Mouse (Mus musculus) heart, embryonic 16.5 days (tissue): ENCODE measurements around the gene Itih5. TPM values are rescaled to one million over a fixed set of nuclear protein-coding genes. Genes with fewer than 3 reads are reported as not detected.

Experiments used
- ATAC-seq: fragments of 200-750 bp; cut with Nextera tagmentation; replicated peaks from 2 replicates; pipeline ENCODE4 v1.8.0; 2017; ENCODE audit warnings: moderate number of reproducible peaks; ENCODE audit not compliant: insufficient read depth, low FRiP score; ENCODE audit errors: extremely low read depth
- H3K27ac ChIP-seq: fragments of 300-500 bp; sonication (generic); 2 replicates; pipeline ENCODE4 v1.5.1; 2014; ENCODE audit warnings: mild to moderate bottlenecking, low read length, control low read depth, moderate library complexity
- H3K27me3 ChIP-seq: fragments of 300-500 bp; sonication (generic); 2 replicates; pipeline ENCODE4 v1.6.1; 2014; ENCODE audit warnings: low read length, mixed read lengths; ENCODE audit not compliant: control insufficient read depth, insufficient read depth
- H3K36me3 ChIP-seq: fragments of 300-500 bp; sonication (generic); 2 replicates; pipeline ENCODE4 v1.6.1; 2014; ENCODE audit not compliant: control insufficient read depth, insufficient read depth
- H3K4me1 ChIP-seq: fragments of 300-500 bp; sonication (generic); 2 replicates; pipeline ENCODE4 v1.6.1; 2014; ENCODE audit warnings: low read length, mixed read lengths; ENCODE audit not compliant: control insufficient read depth, insufficient read depth
- H3K4me2 ChIP-seq: fragments of 300-500 bp; sonication (generic); 2 replicates; pipeline ENCODE4 v1.6.1; 2014; ENCODE audit warnings: low read depth, mild to moderate bottlenecking, control low read depth, low read length
- H3K4me3 ChIP-seq: fragments of 300-500 bp; sonication (generic); 2 replicates; pipeline ENCODE4 v1.5.1; 2014; ENCODE audit warnings: mild to moderate bottlenecking, control low read depth, low read length
- H3K9ac ChIP-seq: fragments of 300-500 bp; sonication (generic); 2 replicates; pipeline ENCODE4 v1.6.1; 2014; ENCODE audit warnings: low read length, control low read depth
- H3K9me3 ChIP-seq: fragments of 300-500 bp; sonication (generic); replicated peaks from 2 replicates; pipeline ENCODE4 v1.6.1; 2016; ENCODE audit warnings: low read length; ENCODE audit not compliant: control insufficient read depth
- WGBS: fragments of 180-500 bp; shearing (Covaris S2); extraction: QIAGEN DNeasy Blood & Tissue Kit; methylation state at CpG from one replicate; pipeline ENCODE4 v1.1.7; 2014; 5-methylcytosine and 5-hydroxymethylcytosine counted together
- polyA plus RNA-seq: library from polyadenylated mRNA; unstranded; fragments of >200 nt; fragmentation: Nextera tagmentation; extraction: Ambion mirVana; gene quantifications from 2 replicates; pipeline ENCODE4 v1.2.1, GENCODE M21; 2015

The Itih5 gene
- polyA plus RNA-seq, 1 experiment from 2014 or later: 10.3 TPM

DNA sequence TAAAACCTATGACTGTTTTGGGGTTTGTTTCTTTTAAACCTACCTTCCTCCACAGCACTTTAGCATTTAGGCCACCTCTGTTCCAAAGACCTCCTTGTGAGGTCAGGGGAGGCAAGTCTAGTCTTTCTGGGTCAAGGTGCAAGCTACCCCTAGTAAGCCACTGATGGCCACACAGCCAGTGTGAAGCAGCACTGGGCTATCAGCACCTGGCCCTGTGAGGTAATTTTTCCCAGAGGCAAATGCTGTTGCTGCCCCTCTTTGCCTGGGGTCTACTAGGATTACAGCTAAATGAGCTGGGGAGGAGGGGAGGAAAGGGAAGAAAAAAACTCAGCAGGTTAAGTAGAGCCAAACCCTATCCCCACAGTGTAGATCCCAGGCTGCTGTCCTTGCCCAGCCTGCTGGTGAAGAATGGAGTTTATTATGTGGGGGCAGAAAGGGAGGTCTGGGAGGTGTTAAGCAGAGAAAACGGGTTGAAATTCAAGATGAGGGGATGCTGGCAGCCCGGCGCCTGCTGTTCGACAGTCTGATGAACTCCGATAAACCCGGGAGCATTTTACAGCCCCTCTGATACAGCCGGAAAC is 110.6 kb downstream of the Itih5 start:
- H3K4me3 ChIP-seq: no peak overlapping the region

DNA sequence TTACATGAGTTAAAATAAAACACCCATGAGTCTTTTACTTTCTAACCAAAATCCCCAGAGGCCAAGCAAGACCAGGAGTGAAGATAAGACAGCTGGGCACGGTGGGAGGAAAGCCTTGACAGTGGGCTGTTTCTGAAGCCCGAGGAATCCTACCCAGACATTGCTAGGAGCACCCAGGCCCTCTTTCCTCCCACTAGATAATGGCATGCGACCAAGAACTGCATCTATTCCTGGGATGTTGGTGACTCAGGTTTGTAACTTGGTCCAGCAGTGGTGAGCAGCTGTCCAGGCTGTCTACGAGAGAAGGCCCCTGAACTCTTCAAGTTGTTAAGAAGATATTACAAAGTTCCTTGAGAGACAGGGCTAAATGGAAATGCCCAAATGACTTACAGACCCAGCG is 112.5 kb downstream of the Itih5 start:
- ATAC-seq: no peak
- Histone ChIP-seq H3K9ac (no peak overlapping the region), H3K9me3 (no peaks in the 10 kb centered on the region), H3K27me3 (no peaks in the 10 kb centered on the region), H3K36me3 (no peaks in the 10 kb centered on the region), H3K27ac (no peak overlapping the region), H3K4me3 (no peak overlapping the region), H3K4me2 (no peak overlapping the region), H3K4me1 (no peaks in the 10 kb centered on the region)
- WGBS: 50% methylated on average over 5 of the region's 5 CpGs

More for the DNA sequence above, 110.6 kb downstream of the Itih5 start:
- Histone ChIP-seq H3K4me1 (no peaks in the 10 kb centered on the region), H3K27ac (no peak overlapping the region), H3K27me3 (no peaks in the 10 kb centered on the region), H3K9me3 (no peaks in the 10 kb centered on the region), H3K36me3 (no peaks in the 10 kb centered on the region), H3K4me2 (no peak overlapping the region), H3K9ac (no peak overlapping the region)
- WGBS: 52% methylated on average over 7 of the region's 7 CpGs
- no peak for ATAC-seq

GRCm38 (mm10) chr2:10272604-10273115 is 119.3 kb downstream of the Itih5 start:
- 70% methylated on average over 9 of the region's 9 CpGs for WGBS

GRCm38 (mm10) chr2:10273541-10274050 is 120.2 kb downstream of the Itih5 start:
- no peak overlapping the region for H3K27ac ChIP-seq
- no peaks in the 10 kb centered on the region for H3K9me3 ChIP-seq
- H3K4me1 ChIP-seq: no peaks in the 10 kb centered on the region
- H3K27me3 ChIP-seq: no peaks in the 10 kb centered on the region
- 68% methylated on average over 3 of the region's 3 CpGs for WGBS
- no peak for ATAC-seq
- no peaks in the 10 kb centered on the region for H3K36me3 ChIP-seq
- no peak overlapping the region for H3K9ac ChIP-seq
- no peak overlapping the region for H3K4me3 ChIP-seq
- no peak overlapping the region for H3K4me2 ChIP-seq

More at GRCm38 (mm10) chr2:10272604-10273115, 119.3 kb downstream of the Itih5 start:
- no peak overlapping the region for H3K4me2 ChIP-seq
- no peaks in the 10 kb centered on the region for H3K9me3 ChIP-seq
- H3K27ac ChIP-seq: no peak overlapping the region
- ATAC-seq: no peak
- H3K36me3 ChIP-seq: no peaks in the 10 kb centered on the region
- no peak overlapping the region for H3K9ac ChIP-seq
- H3K4me3 ChIP-seq: no peak overlapping the region
- H3K27me3 ChIP-seq: no peaks in the 10 kb centered on the region
- H3K4me1 ChIP-seq: no peaks in the 10 kb centered on the region

DNA sequence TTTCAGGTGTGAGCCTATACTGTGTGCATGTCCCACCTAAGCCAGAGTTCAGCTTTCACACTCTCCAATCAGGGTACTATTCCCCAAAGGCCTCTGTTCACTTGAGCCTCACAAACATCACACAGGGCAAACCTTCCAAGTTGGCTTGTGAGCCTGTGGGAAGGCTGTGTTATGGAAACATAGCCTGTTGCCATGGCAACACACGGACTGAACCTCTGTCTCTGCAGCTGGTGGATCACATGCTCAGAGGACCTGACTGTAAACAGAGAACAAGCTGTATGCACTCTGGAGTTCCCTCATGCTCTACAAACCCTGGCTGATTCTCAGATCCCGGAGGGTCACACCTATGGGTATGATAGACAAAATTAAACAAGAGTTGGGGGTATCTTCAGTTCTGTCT is 122.8 kb downstream of the Itih5 start:
- no peak overlapping the region for H3K4me2 ChIP-seq
- no peaks in the 10 kb centered on the region for H3K9me3 ChIP-seq
- 39% methylated on average over 2 of the region's 2 CpGs for WGBS
- ATAC-seq: peak; percentile 77; the same call in 1 of the 2 replicates
- no peak overlapping the region for H3K9ac ChIP-seq
- no peak overlapping the region for H3K4me3 ChIP-seq
- H3K27ac ChIP-seq: no peak overlapping the region
- no peaks in the 10 kb centered on the region for H3K27me3 ChIP-seq
- no peaks in the 10 kb centered on the region for H3K36me3 ChIP-seq
- no peaks in the 10 kb centered on the region for H3K4me1 ChIP-seq

- H3K36me3 ChIP-seq: no peaks in the 10 kb centered on the region
- no peak for ATAC-seq
- no peaks in the 10 kb centered on the region for H3K4me1 ChIP-seq
- no peak overlapping the region for H3K4me3 ChIP-seq
- H3K9ac ChIP-seq: no peak overlapping the region
- no peak overlapping the region for H3K27ac ChIP-seq
- H3K27me3 ChIP-seq: no peaks in the 10 kb centered on the region
- H3K9me3 ChIP-seq: no peaks in the 10 kb centered on the region
- 42% methylated on average over 5 of the region's 5 CpGs for WGBS
- H3K4me2 ChIP-seq: no peak overlapping the region
Measured at GRCm38 (mm10) chr2:10283686-10284085, 130.3 kb downstream of the Itih5 start.

- Histone ChIP-seq H3K9ac (no peak overlapping the region), H3K9me3 (no peaks in the 10 kb centered on the region), H3K27me3 (no peaks in the 10 kb centered on the region), H3K4me2 (0 out of 2 replicates have a peak overlapping the region, but pooled peaks have one; percentile 2), H3K36me3 (no peaks in the 10 kb centered on the region), H3K27ac (no peak overlapping the region), H3K4me3 (no peak overlapping the region), H3K4me1 (no peaks in the 10 kb centered on the region)
- WGBS: 18% methylated on average over 10 of the region's 10 CpGs
- no peak; the same call in 1 of the 2 replicates for ATAC-seq
Measured at GRCm38 (mm10) chr2:10284636-10285270, 131.4 kb downstream of the Itih5 start.

DNA sequence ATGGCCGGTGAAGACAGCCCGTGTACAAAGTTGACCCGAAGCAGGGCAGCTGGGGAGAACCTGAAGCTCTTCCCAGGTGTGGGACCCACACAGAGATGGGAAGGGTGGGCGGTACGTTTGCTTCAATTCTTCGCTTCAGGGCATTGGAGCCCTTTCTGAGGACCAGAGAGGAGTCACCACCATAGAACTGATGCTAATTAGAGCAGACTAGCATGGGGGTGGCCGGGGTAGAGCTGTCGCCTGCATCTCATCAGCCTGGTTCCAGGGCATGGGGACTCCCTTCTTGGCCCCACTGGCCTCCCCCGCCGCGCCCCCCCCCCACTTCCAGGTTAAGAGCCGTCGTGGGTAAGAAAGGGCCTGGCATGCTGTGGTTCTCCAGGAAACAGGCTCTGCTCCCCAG is 132.6 kb downstream of the Itih5 start:
- 64% methylated on average over 10 of the region's 13 CpGs for WGBS
- no peak for ATAC-seq

DNA sequence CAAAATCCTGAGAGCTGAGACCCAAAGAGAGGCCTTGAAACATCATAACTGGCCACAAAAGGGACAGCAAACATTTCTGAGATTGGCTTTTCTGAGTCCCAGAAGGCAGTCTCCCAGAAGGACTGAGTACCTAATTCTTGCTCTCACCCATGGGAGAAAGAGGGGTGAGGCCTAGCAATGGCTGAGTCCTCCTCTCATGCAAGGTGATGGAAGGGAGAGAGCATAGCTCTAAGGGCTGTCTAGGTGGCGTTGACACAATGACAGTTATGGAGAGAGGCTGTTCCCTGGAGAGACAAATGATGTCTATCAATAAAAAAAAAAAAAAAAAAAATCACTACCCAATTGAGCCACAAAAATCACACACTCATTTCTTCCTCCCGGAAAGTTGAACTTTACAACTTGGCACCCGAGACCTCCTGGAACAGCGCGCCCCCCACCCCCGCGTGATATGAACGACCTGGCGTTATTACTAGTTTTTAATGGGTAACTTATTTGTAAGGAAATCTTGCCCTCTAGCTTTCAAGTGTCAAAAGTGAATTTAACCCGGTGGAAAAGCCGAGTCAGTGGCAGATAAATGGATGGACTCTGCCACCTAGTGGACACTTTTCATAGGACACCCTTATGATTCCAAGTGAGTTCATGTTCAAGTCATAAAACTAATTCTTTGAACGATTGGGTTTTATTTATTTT is 134.9 kb downstream of the Itih5 start:
- ATAC-seq: no peak
- peak overlapping the region; percentile 38 for H3K4me2 ChIP-seq

More for the DNA sequence above, 132.6 kb downstream of the Itih5 start:
- Histone ChIP-seq H3K9me3 (no peaks in the 10 kb centered on the region), H3K9ac (no peak overlapping the region), H3K4me2 (no peak overlapping the region), H3K4me3 (no peak overlapping the region), H3K4me1 (no peaks in the 10 kb centered on the region), H3K36me3 (no peaks in the 10 kb centered on the region), H3K27me3 (no peaks in the 10 kb centered on the region), H3K27ac (no peak overlapping the region)

More for the DNA sequence above, 134.9 kb downstream of the Itih5 start:
- H3K4me1 ChIP-seq: no peaks in the 10 kb centered on the region
- H3K27ac ChIP-seq: no peak overlapping the region
- no peaks in the 10 kb centered on the region for H3K9me3 ChIP-seq
- H3K36me3 ChIP-seq: no peaks in the 10 kb centered on the region
- H3K9ac ChIP-seq: no peak overlapping the region
- WGBS: 12% methylated on average over 12 of the region's 12 CpGs
- no peaks in the 10 kb centered on the region for H3K27me3 ChIP-seq
- H3K4me3 ChIP-seq: no peak overlapping the region
